Mouse (Mus musculus) frontal cortex, adult 2 months (tissue): Measurements from ENCODE around the gene Rimbp2. TPM values are rescaled to one million over a fixed set of nuclear protein-coding genes. Genes with fewer than 3 reads are reported as not detected.
"Not testable (repeated sequence)": the region's sequence is repeated elsewhere in the genome, so short reads cannot be mapped to it uniquely, and the experiment has no call there.

Experiments used
- DNase-seq, 2 experiments: peaks; one replicate each; pipeline ENCODE4 v3.0.0; 2022; ENCODE audit warnings: low spot score in 1 of 2; ENCODE audit errors: extremely low spot score in 1 of 2
- polyA plus RNA-seq: library from polyadenylated mRNA; depleted of rRNA; stranded (reverse); fragments of >200 nt; gene quantifications from 2 replicates; pipeline ENCODE4 v1.2.3, GENCODE M21; 2012; rRNA removed

Rimbp2 gene
- 100 and 102 TPM in 2 replicates for polyA plus RNA-seq

DNA sequence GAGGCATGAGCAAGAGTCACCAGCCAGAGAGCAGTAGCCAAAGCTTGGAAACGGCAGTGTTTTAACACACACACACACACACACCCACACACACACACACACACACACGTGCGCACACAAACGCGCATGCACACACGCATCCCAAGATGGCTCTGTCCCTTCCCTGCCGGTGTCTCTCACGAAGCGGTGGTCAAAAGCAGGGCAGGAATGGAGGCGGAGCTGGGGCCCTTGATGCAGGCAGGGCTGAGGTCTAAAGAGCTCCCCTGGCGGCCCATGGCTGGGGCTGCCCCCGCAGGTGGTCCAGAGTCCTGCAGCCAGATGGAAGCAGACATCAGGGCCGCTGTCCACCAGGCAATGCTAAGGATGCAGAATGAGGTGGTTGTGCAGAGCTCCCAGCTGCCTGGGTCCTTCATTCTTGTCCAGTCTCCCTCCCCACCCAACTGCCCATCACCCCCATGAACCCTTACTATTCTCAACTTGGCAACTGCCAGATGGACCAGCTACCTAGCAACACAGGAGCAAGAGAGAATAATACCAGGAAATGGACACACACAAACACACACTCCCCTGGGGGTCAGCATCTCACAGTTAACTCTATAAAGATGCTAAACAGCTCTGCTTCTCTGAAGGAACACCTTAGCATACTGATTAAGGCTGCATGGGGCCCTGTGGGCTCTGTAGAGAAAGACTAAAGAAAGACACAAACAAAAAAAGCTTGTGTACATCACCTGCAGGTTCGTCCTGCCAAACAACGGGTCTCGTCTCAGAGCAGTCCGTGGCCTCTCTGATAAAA lies at the start of gene Rimbp2:
TSS of gene Rimbp2 (minus strand) at position 209 of the 793 bp plus-strand sequence.
- peak; percentile 50 to 75 for DNase-seq

- no peak for DNase-seq
These were observed 49.3 kb upstream of the Rimbp2 start for GRCm38 (mm10) chr5:129002571-129003011.

DNA sequence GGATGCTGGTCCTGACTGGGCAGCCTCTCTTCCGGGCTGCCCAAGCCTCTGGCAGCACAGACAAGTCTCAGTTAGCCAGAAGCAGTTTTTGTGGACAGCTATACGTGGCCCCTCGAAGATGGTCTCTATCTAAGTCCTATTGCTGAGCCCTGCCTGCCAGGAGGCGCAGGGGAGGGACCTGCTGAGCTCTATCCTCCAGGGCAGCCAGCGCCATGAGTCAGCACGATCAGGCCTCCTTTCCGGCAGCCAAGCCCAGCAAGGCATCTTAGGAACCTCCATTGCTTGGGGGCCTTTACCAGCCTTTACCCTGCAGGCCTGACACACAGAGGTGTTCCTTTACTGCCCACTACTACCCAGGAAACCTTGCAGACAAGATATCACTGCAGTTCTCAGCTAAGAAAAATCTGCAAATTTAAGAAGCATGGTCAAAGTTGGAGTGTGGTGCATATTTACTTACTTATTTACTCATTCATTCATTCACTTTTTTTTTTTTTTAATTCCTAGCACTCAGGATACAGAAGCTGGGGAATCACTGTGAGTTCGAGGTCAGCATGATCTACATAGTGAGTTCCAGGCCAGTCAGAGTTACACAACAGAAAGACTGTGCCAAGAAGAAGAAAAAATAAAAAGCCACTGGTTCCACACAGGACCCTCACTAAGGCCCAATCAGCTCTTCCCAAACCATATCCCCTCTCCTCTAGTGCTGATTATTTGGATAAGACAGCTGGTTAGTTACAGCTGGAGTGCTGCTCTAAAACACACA lies 47.6 kb upstream of the Rimbp2 start:
- peak in 1 of 2 experiments; percentile 23 for DNase-seq

GRCm38 (mm10) chr5:128987141-128987954 lies 34.1 kb upstream of the Rimbp2 start:
- DNase-seq, result no peak

- no peak for DNase-seq
These were observed 32.7 kb upstream of the Rimbp2 start for GRCm38 (mm10) chr5:128985946-128986345.

GRCm38 (mm10) chr5:128984536-128984935 lies 31.2 kb upstream of the Rimbp2 start:
- DNase-seq, result peak in 1 of 2 experiments; percentile 55

- peak in 1 of 2 experiments; percentile 85 for DNase-seq
These were observed 28.3 kb upstream of the Rimbp2 start for GRCm38 (mm10) chr5:128981607-128982006.

DNA sequence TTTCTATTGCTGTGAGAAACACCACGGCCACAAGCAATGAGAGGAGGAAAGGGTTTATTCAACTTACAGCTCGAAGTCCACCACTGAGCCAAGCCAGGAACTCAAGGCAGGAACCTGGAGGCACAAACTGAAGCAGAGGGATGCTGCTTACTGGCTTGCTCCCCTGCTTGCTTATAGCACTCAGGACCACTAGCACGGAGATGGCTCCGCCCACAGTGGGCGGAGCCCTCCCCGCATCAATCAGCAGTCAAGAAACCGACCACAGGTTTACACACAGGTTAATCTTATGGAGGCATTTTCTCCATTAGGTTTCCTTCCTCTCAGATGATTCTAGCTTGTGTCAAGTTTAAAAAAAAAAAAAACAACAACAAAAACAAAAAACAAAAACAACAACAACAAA lies 27.6 kb upstream of the Rimbp2 start:
- DNase-seq, result no peak

DNA sequence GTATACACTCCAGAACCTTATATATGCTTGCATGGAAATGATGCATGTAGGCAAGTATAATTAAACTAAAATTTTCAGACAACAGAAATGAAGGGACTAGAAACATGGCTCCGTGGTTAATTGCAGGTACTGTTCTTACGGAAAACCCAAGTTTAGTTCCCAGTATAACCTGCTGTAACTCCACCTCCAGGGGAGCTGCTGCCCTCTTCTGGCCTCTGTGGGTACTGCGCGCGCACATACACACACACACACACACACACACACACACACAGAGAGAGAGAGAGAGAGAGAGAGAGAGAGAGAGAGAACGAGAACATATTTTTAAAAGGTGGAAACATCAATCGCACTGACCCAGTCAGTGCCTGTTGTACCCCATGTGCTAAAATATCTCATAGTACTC lies 25.7 kb upstream of the Rimbp2 start:
- no peak for DNase-seq

- DNase-seq, result not testable (repeated sequence)
These were observed 24.2 kb upstream of the Rimbp2 start for GRCm38 (mm10) chr5:128977466-128977865.

GRCm38 (mm10) chr5:128976266-128976665 lies 23.0 kb upstream of the Rimbp2 start:
- DNase-seq, result peak in 1 of 2 experiments; percentile 51

DNA sequence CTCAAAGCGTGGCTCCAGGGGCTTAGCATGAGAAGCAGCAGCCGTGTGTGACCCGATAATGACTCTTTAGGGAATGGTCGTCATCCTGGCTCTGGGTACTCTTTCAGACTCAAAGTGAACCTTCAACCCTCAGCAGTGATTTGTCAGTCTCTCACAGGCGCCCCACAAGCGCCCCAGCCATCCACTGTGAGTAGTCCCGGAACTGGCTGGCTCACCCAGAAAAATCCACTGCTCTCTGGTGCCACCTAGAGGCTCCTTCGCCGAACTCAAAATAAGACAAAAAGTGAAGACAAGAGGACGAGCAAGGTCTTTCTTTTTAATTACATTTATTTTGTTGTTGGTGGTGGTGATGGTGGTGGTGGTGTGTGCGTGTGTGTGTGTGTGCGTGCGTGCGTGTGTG lies 18.0 kb upstream of the Rimbp2 start:
- DNase-seq, result peak in 1 of 2 experiments; percentile 94

GRCm38 (mm10) chr5:128970878-128971277 lies 17.6 kb upstream of the Rimbp2 start:
- DNase-seq, result no peak

DNA sequence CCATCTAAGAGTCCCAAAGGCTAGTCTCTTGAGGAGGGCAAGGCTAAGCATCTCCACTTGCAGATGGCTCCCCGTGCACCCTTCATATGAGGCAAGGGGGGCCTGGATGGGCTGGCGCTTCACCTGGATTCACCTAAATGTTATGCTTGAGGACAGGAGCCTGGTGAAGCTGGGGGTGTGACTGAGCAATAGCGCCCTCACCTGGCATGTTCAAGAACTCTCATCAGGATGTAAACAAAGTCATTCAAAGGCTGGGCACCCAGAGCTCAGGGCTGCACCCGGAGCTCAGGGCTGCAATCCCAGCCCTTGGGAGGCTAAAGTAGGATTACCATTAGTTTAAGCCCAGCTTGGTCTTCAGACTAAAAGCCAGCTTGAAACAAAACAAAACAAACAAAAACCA lies 11.1 kb upstream of the Rimbp2 start:
- no peak for DNase-seq

DNA sequence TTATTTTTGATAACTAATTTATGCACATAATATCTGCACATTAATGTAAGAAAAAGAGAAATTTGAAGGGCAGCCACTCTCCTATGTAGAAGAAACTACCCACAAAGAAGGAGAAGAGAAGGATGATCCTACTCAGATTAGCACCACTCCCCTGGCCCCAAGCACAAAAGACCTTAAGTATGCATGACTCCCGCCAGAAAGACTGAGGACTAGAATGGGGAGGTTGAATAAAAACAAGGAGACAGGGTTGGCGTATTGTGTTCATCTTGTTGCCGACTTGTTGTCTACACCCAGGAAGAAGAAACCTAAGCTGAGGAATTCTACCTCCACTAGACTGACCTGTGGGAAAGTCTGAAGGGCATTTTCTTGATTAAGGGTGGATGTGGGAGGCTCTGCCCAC lies 5.6 kb upstream of the Rimbp2 start:
- no peak for DNase-seq

DNA sequence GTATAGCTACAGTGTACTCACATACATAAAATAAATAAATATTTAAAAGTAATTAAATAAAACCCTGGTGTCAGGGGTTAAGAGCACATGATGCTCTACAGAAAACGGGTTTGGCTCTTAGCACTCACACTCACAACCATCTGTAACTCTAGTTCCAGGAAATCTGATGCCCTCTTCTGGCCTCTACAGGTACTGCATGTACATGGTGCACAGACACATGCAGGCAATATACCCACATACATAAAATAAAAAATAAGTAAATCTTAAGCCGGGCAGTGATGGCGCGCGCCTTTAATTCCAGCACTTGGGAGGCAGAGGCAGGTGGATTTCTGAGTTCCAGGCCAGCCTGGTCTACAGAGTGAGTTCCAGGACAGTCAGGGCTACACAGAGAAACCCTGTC lies 1.1 kb upstream of the Rimbp2 start:
- peak in 1 of 2 experiments; percentile 48 for DNase-seq

- DNase-seq, result peak in 1 of 2 experiments; percentile 67
These were observed 743 bp downstream of the Rimbp2 start for GRCm38 (mm10) chr5:128952291-128953195.

DNA sequence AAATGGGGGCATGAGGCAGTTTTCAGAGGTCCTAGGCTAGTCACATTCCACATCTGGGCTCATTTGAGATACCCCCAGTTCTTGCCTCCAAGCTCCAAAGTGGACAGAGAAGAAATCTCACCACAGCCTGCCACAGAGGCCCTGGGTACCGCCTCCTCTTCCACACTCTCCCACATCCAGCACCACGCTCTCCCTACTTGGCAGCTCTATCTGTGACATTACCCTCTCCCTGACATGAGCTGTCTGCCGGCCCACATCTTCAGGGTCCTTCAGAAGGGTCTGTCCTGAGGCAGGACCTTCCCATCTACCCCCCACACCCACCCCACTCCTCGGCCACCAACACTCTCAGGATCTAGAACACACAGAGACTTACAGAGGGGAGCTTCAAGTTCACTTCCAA lies 1.8 kb downstream of the Rimbp2 start:
- peak in 1 of 2 experiments; percentile 43 for DNase-seq

DNA sequence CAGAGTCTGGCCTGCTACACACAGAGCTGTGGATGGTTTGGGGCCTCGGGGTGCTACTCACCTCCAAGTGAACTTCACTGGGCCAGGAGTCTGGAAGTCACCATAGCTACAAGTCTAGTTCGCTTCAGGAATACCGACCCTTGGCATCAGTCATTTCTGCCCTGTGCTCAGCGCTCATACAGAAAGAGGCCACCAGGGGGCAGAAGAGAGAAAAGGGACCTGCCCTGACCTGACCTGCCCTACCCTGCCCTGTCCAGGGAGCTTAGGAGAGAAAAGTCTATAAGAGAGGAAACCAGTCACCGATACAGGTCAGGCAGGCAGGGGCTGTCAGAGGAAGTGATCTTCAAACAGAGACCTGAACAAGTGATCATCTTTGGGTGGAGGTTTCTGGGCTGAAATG lies 6.2 kb downstream of the Rimbp2 start:
- DNase-seq, result no peak

- no peak for DNase-seq
These were observed 12.8 kb downstream of the Rimbp2 start for GRCm38 (mm10) chr5:128940436-128940835.
